Mouse (Mus musculus) CD4-positive helper T cell, adult 2 months (primary cell): ENCODE results near the gene St6galnac3.

ENCODE experiments used
- DNase-seq: peaks from one replicate; pipeline ENCODE4 v3.0.0-alpha.2; 2012; ENCODE audit warnings: low read depth, missing footprints, low spot score

The St6galnac3 gene

GRCm38 (mm10) chr3:153587594-153587993 lies 137.4 kb downstream of the St6galnac3 start:
- DNase-seq: no peak

GRCm38 (mm10) chr3:153584836-153585235 lies 140.1 kb downstream of the St6galnac3 start:
- DNase-seq: no peak

GRCm38 (mm10) chr3:153582065-153582464 lies 142.9 kb downstream of the St6galnac3 start:
- DNase-seq: no peak

- no peak for DNase-seq
These were observed 144.3 kb downstream of the St6galnac3 start for GRCm38 (mm10) chr3:153580625-153581024.

- DNase-seq: no peak
These were observed 144.8 kb downstream of the St6galnac3 start for GRCm38 (mm10) chr3:153580136-153580535.

- no peak for DNase-seq
These were observed 147.7 kb downstream of the St6galnac3 start for GRCm38 (mm10) chr3:153577286-153577685.

GRCm38 (mm10) chr3:153571152-153571551 lies 153.8 kb downstream of the St6galnac3 start:
- DNase-seq: peak; percentile 12

- no peak for DNase-seq
These were observed 156.2 kb downstream of the St6galnac3 start for GRCm38 (mm10) chr3:153568815-153569214.

- no peak for DNase-seq
These were observed 157.1 kb downstream of the St6galnac3 start for GRCm38 (mm10) chr3:153567913-153568312.

GRCm38 (mm10) chr3:153567512-153567911 lies 157.5 kb downstream of the St6galnac3 start:
- DNase-seq: no peak

- DNase-seq: no peak
These were observed 158.9 kb downstream of the St6galnac3 start for GRCm38 (mm10) chr3:153566100-153566499.

GRCm38 (mm10) chr3:153560897-153561296 lies 164.1 kb downstream of the St6galnac3 start:
- DNase-seq: no peak

GRCm38 (mm10) chr3:153559586-153559985 lies 165.4 kb downstream of the St6galnac3 start:
- no peak for DNase-seq

- DNase-seq: no peak
These were observed 168.4 kb downstream of the St6galnac3 start for GRCm38 (mm10) chr3:153556621-153557020.

- DNase-seq: no peak
These were observed 171.3 kb downstream of the St6galnac3 start for GRCm38 (mm10) chr3:153553712-153554111.

- DNase-seq: no peak
These were observed 171.7 kb downstream of the St6galnac3 start for GRCm38 (mm10) chr3:153553226-153553625.

- DNase-seq: no peak
These were observed 177.9 kb downstream of the St6galnac3 start for GRCm38 (mm10) chr3:153546936-153547683.

GRCm38 (mm10) chr3:153539851-153540250 lies 185.1 kb downstream of the St6galnac3 start:
- DNase-seq: no peak

- DNase-seq: no peak
These were observed 186.6 kb downstream of the St6galnac3 start for GRCm38 (mm10) chr3:153538396-153538795.

GRCm38 (mm10) chr3:153537435-153537834 lies 187.5 kb downstream of the St6galnac3 start:
- DNase-seq: no peak

GRCm38 (mm10) chr3:153536260-153536659 lies 188.7 kb downstream of the St6galnac3 start:
- no peak for DNase-seq

GRCm38 (mm10) chr3:153529174-153529573 lies 195.8 kb downstream of the St6galnac3 start:
- no peak for DNase-seq

- no peak for DNase-seq
These were observed 199.7 kb downstream of the St6galnac3 start for GRCm38 (mm10) chr3:153525151-153525768.
